Mouse (Mus musculus) myocyte (in vitro differentiated cells): ENCODE measurements at regions not wholly inside any gene's neighbourhood (a gene's known extent, or its start where the extent isn't known, plus 50 kb on each side); places are given as distances from the start of the nearest gene placed in this dataset.

ENCODE experiments used
- H3K27me3 ChIP-seq: one replicate; pipeline ENCODE4 v1.6.1; 2011; ENCODE audit not compliant: control insufficient read depth, insufficient read depth, insufficient read length
- H3K36me3 ChIP-seq: one replicate; pipeline ENCODE4 v1.6.1; 2011; ENCODE audit not compliant: control insufficient read depth, insufficient read depth
- H3K4me2 ChIP-seq: one replicate; pipeline ENCODE4 v1.6.1; 2011; ENCODE audit warnings: low read depth, control low read depth
- H3K4me3 ChIP-seq: one replicate; pipeline ENCODE4 v1.5.1; 2011; ENCODE audit warnings: mild to moderate bottlenecking, control low read depth, moderate library complexity
- H3K79me2 ChIP-seq: one replicate; pipeline ENCODE4 v1.6.1; 2011; ENCODE audit not compliant: control insufficient read depth, insufficient read depth
- H3ac ChIP-seq: one replicate; pipeline ENCODE4 v1.6.1; 2011; ENCODE audit not compliant: control insufficient read depth, insufficient read length
- CEBPB ChIP-seq: IDR thresholded peaks from 2 replicates; pipeline ENCODE4 v1.6.1; 2011; ENCODE audit warnings: mild to moderate bottlenecking, moderate library complexity; ENCODE audit not compliant: poor library complexity, insufficient read depth, severe bottlenecking
- E2F4 ChIP-seq: IDR thresholded peaks from one replicate; pipeline ENCODE4 v1.6.1; 2011; ENCODE audit warnings: mild to moderate bottlenecking, control low read depth, moderate library complexity; ENCODE audit not compliant: insufficient read depth
- MAX ChIP-seq: IDR thresholded peaks from one replicate; pipeline ENCODE4 v1.6.1; 2011; ENCODE audit warnings: low read depth, mild to moderate bottlenecking, control low read depth
- MYOD1 ChIP-seq, 3 experiments: IDR thresholded peaks; one replicate each; pipeline ENCODE4 v1.6.1; 2011; ENCODE audit warnings: control low read depth in 2 of 3, low read depth in 2 of 3, mild to moderate bottlenecking in 2 of 3, moderate library complexity in 1 of 3; ENCODE audit not compliant: insufficient read length in 2 of 3, control insufficient read depth in 1 of 3
- MYOG ChIP-seq, 3 experiments: IDR thresholded peaks; one replicate each; pipeline ENCODE4 v1.6.1; 2011; ENCODE audit warnings: control low read depth in 2 of 3, low read depth in 2 of 3, mild to moderate bottlenecking in 2 of 3; ENCODE audit not compliant: insufficient read length in 2 of 3, control insufficient read depth in 1 of 3, insufficient read depth in 1 of 3
- POLR2A ChIP-seq: IDR thresholded peaks from one replicate; pipeline ENCODE4 v1.6.1; 2011; ENCODE audit warnings: low read depth, mild to moderate bottlenecking, control low read depth, moderate library complexity; ENCODE audit not compliant: insufficient read length
- POLR2AphosphoS2 ChIP-seq: IDR thresholded peaks from one replicate; pipeline ENCODE4 v1.6.1; 2011; ENCODE audit warnings: low read depth, control low read depth; ENCODE audit not compliant: insufficient read length
- REST ChIP-seq: IDR thresholded peaks from one replicate; pipeline ENCODE4 v1.6.1; 2011; ENCODE audit warnings: mild to moderate bottlenecking, control low read depth, moderate library complexity; ENCODE audit not compliant: insufficient read depth, insufficient read length
- SRF ChIP-seq: IDR thresholded peaks from one replicate; pipeline ENCODE4 v1.6.1; 2011; ENCODE audit warnings: low read depth; ENCODE audit not compliant: control insufficient read depth, insufficient read length
- TCF12 ChIP-seq: IDR thresholded peaks from one replicate; pipeline ENCODE4 v1.6.1; 2011; ENCODE audit warnings: mild to moderate bottlenecking, control low read depth; ENCODE audit not compliant: poor library complexity, insufficient read depth, severe bottlenecking
- TCF3 ChIP-seq: IDR thresholded peaks from one replicate; pipeline ENCODE4 v1.6.1; 2011; ENCODE audit warnings: low read depth, control low read depth; ENCODE audit not compliant: insufficient read length
- USF1 ChIP-seq: IDR thresholded peaks from one replicate; pipeline ENCODE4 v1.6.1; 2011; ENCODE audit warnings: low read depth, mild to moderate bottlenecking, control low read depth, moderate library complexity

- no peaks in the 10 kb centered on the region for H3K36me3 ChIP-seq
- H3K4me3 ChIP-seq, result no peak overlapping the region
- no peak overlapping the region for H3K4me2 ChIP-seq
- H3ac ChIP-seq, result no peak overlapping the region
- no peaks in the 10 kb centered on the region for H3K79me2 ChIP-seq
- TF ChIP-seq POLR2A (no peak), MYOG (IDR thresholded peaks at IDR 0.05; ENCODE audit: control insufficient read depth in 1 of 3, insufficient read depth in 1 of 3, insufficient read length in 2 of 3, low read depth in 2 of 3) (no peak), USF1 (no peak), MAX (no peak), MYOD1 (IDR thresholded peaks at IDR 0.05; ENCODE audit: control insufficient read depth in 1 of 3, insufficient read length in 2 of 3, low read depth in 2 of 3) (no peak), CEBPB (no peak), TCF12 (no peak), POLR2AphosphoS2 (no peak), E2F4 (no peak), REST (no peak), SRF (no peak), TCF3 (no peak)
- H3K27me3 ChIP-seq, result no peaks in the 10 kb centered on the region
Measured at GRCm38 (mm10) chr3:38585509-38585908, 100.9 kb upstream of the Ankrd50 start.

- TF ChIP-seq SRF, result no peak
- TF ChIP-seq REST, result no peak
- no peak for TF ChIP-seq TCF3
- no peak for TF ChIP-seq POLR2AphosphoS2
- no peak for TF ChIP-seq MAX
- TF ChIP-seq TCF12, result no peak
- no peak for TF ChIP-seq MYOG (IDR thresholded peaks at IDR 0.05; ENCODE audit: control insufficient read depth in 1 of 3, insufficient read depth in 1 of 3, insufficient read length in 2 of 3, low read depth in 2 of 3)
- no peak for TF ChIP-seq USF1
- no peak for TF ChIP-seq E2F4
- TF ChIP-seq POLR2A, result no peak
- no peak for TF ChIP-seq CEBPB
- TF ChIP-seq MYOD1 (IDR thresholded peaks at IDR 0.05; ENCODE audit: control insufficient read depth in 1 of 3, insufficient read length in 2 of 3, low read depth in 2 of 3), result no peak
- no peaks in the 10 kb centered on the region for H3K79me2 ChIP-seq
- H3ac ChIP-seq, result no peak overlapping the region
- H3K4me2 ChIP-seq, result no peak overlapping the region
- no peaks in the 10 kb centered on the region for H3K36me3 ChIP-seq
- no peak overlapping the region for H3K4me3 ChIP-seq
- H3K27me3 ChIP-seq, result no peaks in the 10 kb centered on the region
Measured at GRCm38 (mm10) chr3:38579781-38580180, 95.1 kb upstream of the Ankrd50 start.

GRCm38 (mm10) chr3:38577890-38578628 lies 93.4 kb upstream of the Ankrd50 start:
- H3ac ChIP-seq, result no peak overlapping the region
- no peaks in the 10 kb centered on the region for H3K79me2 ChIP-seq
- TF ChIP-seq MYOG (IDR thresholded peaks at IDR 0.05; ENCODE audit: control insufficient read depth in 1 of 3, insufficient read depth in 1 of 3, insufficient read length in 2 of 3, low read depth in 2 of 3), result peak; percentile 78 to 88 (median 84)
- no peak for TF ChIP-seq TCF12
- TF ChIP-seq MYOD1 (IDR thresholded peaks at IDR 0.05; ENCODE audit: control insufficient read depth in 1 of 3, insufficient read length in 2 of 3, low read depth in 2 of 3), result peak; percentile 53 to 90 (median 89)
- no peak overlapping the region for H3K4me3 ChIP-seq
- no peaks in the 10 kb centered on the region for H3K36me3 ChIP-seq
- peak overlapping the region; percentile 48 for H3K4me2 ChIP-seq
- H3K27me3 ChIP-seq, result no peaks in the 10 kb centered on the region

- TF ChIP-seq USF1 (no peak), E2F4 (no peak), POLR2A (no peak), TCF12 (no peak), REST (no peak), SRF (no peak), MYOG (IDR thresholded peaks at IDR 0.05; ENCODE audit: control insufficient read depth in 1 of 3, insufficient read depth in 1 of 3, insufficient read length in 2 of 3, low read depth in 2 of 3) (no peak), CEBPB (no peak), TCF3 (no peak), POLR2AphosphoS2 (no peak)
- Histone ChIP-seq H3K36me3 (no peaks in the 10 kb centered on the region), H3K4me2 (no peak overlapping the region), H3K27me3 (no peaks in the 10 kb centered on the region), H3K4me3 (no peak overlapping the region), H3ac (no peak overlapping the region), H3K79me2 (no peaks in the 10 kb centered on the region)
Measured at GRCm38 (mm10) chr3:38573594-38573993, 89.0 kb upstream of the Ankrd50 start.

- Histone ChIP-seq H3K79me2 (no peaks in the 10 kb centered on the region), H3K4me2 (no peak overlapping the region), H3K36me3 (no peaks in the 10 kb centered on the region), H3K4me3 (no peak overlapping the region), H3K27me3 (no peaks in the 10 kb centered on the region), H3ac (no peak overlapping the region)
- no peak for TF ChIP-seq MYOG (IDR thresholded peaks at IDR 0.05; ENCODE audit: control insufficient read depth in 1 of 3, insufficient read depth in 1 of 3, insufficient read length in 2 of 3, low read depth in 2 of 3)
- no peak for TF ChIP-seq USF1
- TF ChIP-seq POLR2AphosphoS2, result no peak
- TF ChIP-seq TCF12, result no peak
- no peak for TF ChIP-seq SRF
- TF ChIP-seq MYOD1 (IDR thresholded peaks at IDR 0.05; ENCODE audit: control insufficient read depth in 1 of 3, insufficient read length in 2 of 3, low read depth in 2 of 3), result no peak
- no peak for TF ChIP-seq REST
- no peak for TF ChIP-seq CEBPB
- TF ChIP-seq TCF3, result no peak
- TF ChIP-seq MAX, result no peak
- TF ChIP-seq E2F4, result no peak
- TF ChIP-seq POLR2A, result no peak
Measured at GRCm38 (mm10) chr3:38572159-38572558, 87.5 kb upstream of the Ankrd50 start.
